Mouse (Mus musculus): Measurements from ENCODE around the gene Dusp3.

DNA sequence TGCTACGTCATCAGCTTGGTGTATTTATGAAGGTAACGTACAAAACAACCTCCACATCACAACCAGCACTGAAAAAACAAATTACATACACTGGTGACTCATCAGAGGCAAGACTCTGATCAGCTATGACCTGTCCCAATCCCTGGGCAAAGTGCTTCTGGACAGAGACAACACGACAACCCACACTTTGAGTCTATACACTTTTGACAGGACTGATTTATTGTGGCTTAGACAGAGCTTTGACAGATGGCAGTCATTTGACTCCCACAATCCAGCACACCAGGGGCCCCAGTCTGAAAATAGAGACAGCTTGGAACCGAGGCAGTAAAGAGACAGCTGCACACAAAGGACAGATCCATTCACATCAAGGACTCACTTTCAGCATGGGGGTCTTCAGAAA lies 12.7 kb upstream of the Dusp3 start:
- no peak for TF ChIP-seq POLR2A (IDR thresholded peaks at IDR 0.05; ENCODE audit: low read depth, low read length)
- TF ChIP-seq CTCF (IDR thresholded peaks at IDR 0.05; ENCODE audit: borderline replicate concordance, insufficient read depth, low read length) = no peak
